Mouse (Mus musculus) ES-E14 (cell line): Measurements from ENCODE around the gene Gm527.

Source experiments
- CHD2 ChIP-seq: IDR thresholded peaks from 2 replicates; pipeline ENCODE4 v1.6.1; 2014; ENCODE audit warnings: mild to moderate bottlenecking, low read depth, low read length, inconsistent platforms
- HCFC1 ChIP-seq: IDR thresholded peaks from 2 replicates; pipeline ENCODE4 v1.6.1; 2012; ENCODE audit warnings: low read length, inconsistent platforms, borderline replicate concordance; ENCODE audit not compliant: insufficient read depth
- MAFK ChIP-seq: IDR thresholded peaks from 2 replicates; pipeline ENCODE4 v1.6.1; 2014; ENCODE audit warnings: mild to moderate bottlenecking, low read depth, low read length, inconsistent platforms; ENCODE audit not compliant: insufficient read depth
- ZC3H11A ChIP-seq: IDR thresholded peaks from 2 replicates; pipeline ENCODE4 v1.6.1; 2012; ENCODE audit warnings: low read depth, mild to moderate bottlenecking, inconsistent platforms, low read length, borderline replicate concordance
- ZNF384 ChIP-seq: IDR thresholded peaks from 2 replicates; pipeline ENCODE4 v1.6.1; 2012; ENCODE audit warnings: low read depth, low read length, inconsistent platforms

- no peak for TF ChIP-seq ZNF384
- TF ChIP-seq ZC3H11A, result no peak
- no peak for TF ChIP-seq MAFK
- no peak for TF ChIP-seq HCFC1
- TF ChIP-seq CHD2, result no peak
These were observed 49.8 kb downstream of the Gm527 start for GRCm38 (mm10) chr12:64967470-64967869.
